Mouse (Mus musculus) gastrocnemius, adult 2 months (tissue): ENCODE results near the gene March8. TPM values are rescaled to one million over a fixed set of nuclear protein-coding genes. Genes with fewer than 3 reads are reported as not detected.

Source experiments
- DNase-seq: peaks from one replicate; pipeline ENCODE4 v3.0.0; 2022
- H3K27ac ChIP-seq: fragments of 200-600 bp; 2 replicates; pipeline ENCODE4 v1.8.1; 2022; ENCODE audit warnings: mild to moderate bottlenecking
- H3K4me3 ChIP-seq: fragments of 200-600 bp; 2 replicates; pipeline ENCODE4 v1.8.1; 2022; ENCODE audit warnings: mild to moderate bottlenecking, moderate library complexity
- CTCF ChIP-seq: fragments of 200-600 bp; IDR thresholded peaks from 2 replicates; pipeline ENCODE4 v1.8.1; 2022; ENCODE audit warnings: antibody characterized with exemption, mild to moderate bottlenecking, moderate library complexity
- intact Hi-C: fragments of 180-260 bp; cut with DNase I; formaldehyde crosslinking; loops from one replicate; pipeline ENCODE4 v1.15.1; 2025
- total RNA-seq, 2 experiments: library from RNA; stranded (reverse); gene quantifications; 2 replicates each; pipeline ENCODE4 v1.2.3; 2021

Gene March8
- total RNA-seq, 2 experiments from 2014 or later, result 26.8 to 31.1 TPM

DNA sequence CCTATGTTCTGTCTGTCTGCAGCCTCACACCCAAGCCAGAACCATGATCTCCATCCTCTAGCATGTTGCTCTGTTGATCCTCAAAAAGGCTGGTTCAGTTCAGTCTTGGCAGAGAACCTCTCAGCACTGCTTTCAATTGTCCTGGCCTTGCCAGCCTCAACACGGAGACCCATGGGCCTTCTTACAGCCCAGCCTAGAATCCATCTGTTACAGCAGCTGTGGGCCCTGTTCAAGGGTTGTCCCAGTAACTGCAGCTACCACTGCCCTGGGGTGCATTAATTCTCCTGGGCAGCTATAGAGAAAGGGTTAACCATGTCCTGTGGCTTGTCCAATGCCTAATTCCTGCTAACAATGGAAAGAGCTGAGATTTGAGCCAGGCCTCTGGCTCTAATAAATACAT is 80.7 kb downstream of the March8 start:
- no peak for DNase-seq
- intact Hi-C loops, result no loop called here
- Histone ChIP-seq H3K4me3 (no peak overlapping the region), H3K27ac (no peak overlapping the region)
- no peak for TF ChIP-seq CTCF

GRCm38 (mm10) chr6:116419699-116420098 is 81.9 kb downstream of the March8 start:
- intact Hi-C loops, result loop anchor here (5.0 kb wide), 1 partner anchor 157 kb away; the partner anchor contains the start of gene Zfand4
- DNase-seq, result no peak
- Histone ChIP-seq H3K27ac (no peak overlapping the region), H3K4me3 (no peak overlapping the region)
- TF ChIP-seq CTCF, result no peak

DNA sequence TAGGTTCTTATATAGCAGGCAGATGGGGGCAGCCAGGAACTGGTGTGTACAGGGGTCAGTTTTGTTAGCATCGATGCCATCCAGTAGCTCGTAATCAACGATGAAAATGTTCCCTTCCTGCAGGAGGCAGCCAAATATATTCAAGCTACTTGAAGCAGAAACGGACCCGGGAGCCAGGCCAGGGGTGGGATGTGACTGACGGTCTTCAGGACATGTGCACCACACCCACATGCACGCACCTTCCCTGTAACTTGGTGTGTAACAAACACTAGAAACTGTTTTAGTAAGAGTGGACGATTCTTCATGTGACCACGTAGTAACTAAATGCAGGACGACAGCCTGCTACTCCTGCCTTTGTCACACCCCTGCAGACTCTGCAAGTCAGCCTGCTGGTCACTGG is 82.4 kb downstream of the March8 start:
- Histone ChIP-seq H3K4me3 (no peak overlapping the region), H3K27ac (no peak overlapping the region)
- DNase-seq, result no peak
- intact Hi-C loops, result loop anchor here (5.0 kb wide), 1 partner anchor 158 kb away; the partner anchor contains the start of gene Zfand4
- no peak for TF ChIP-seq CTCF

DNA sequence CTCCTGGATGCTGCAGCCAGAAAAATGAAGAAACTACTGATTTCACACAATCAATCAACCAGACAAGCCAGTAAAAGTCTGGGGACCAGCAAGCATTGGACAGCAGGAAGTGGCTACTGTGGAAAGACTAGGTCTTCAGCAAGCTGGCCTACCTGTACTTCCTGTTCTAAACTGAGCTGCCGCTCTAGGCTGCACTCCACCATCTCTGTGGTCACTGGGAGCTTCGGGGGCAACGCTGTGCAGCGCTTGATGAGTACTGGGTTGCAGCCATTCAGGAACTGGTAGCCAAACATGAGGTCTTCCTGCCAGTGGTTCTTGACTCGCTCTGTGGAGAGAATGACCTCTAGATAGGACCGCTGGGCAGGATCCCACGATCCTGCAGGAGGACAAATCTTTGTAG is 85.2 kb downstream of the March8 start:
- H3K4me3 ChIP-seq, result no peak overlapping the region
- intact Hi-C loops, result loop anchor here (5.0 kb wide), 1 partner anchor 161 kb away; the partner anchor contains the start of gene Zfand4
- no peak for TF ChIP-seq CTCF
- DNase-seq, result no peak
- H3K27ac ChIP-seq, result no peak overlapping the region

DNA sequence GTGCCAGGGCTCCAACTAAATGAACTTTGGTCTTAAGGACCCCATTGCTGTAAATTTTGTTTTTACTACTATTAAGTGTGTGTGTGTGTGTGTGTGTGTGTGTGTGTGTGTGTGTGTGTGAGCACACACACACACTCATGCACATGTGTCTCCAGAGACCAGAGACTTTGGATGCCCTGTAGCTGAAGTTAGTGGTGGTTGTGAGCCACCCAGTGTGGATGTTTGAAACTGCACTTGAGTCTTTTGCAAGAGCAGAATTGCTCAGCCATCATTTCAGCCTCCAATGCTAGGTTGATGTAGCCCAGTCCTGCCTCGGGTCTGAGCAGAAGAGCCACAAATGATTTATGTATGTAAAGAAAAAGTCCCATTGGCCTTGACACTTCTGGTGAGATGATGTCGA is 85.8 kb downstream of the March8 start:
- TF ChIP-seq CTCF, result peak; percentile 53
- Histone ChIP-seq H3K27ac (no peak overlapping the region), H3K4me3 (no peak overlapping the region)
- DNase-seq, result no peak
- intact Hi-C loops, result loop anchor here (5.0 kb wide), 1 partner anchor 161 kb away; the partner anchor contains the start of gene Zfand4

DNA sequence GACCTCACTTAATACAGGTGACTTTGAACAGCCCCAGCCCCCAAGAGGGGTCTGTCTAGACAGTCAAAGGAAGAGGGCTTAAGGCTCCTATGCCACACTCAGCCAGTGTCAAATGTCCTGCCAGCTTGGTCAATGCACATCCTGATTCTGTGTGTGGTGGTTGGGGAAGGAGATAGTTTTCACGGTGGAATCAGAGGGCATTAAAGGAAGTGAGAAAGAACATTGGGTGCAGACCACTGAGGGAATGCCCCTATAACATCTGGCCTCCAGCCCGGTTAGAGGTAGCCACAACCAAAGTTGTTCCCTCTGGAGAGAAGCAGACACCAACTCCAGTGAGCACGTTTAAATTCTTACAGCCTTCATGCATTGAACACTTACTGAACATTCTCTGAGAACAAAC is 89.7 kb downstream of the March8 start:
- Histone ChIP-seq H3K4me3 (no peak overlapping the region), H3K27ac (no peak overlapping the region)
- no peak for TF ChIP-seq CTCF
- intact Hi-C loops, result no loop called here
- DNase-seq, result no peak

DNA sequence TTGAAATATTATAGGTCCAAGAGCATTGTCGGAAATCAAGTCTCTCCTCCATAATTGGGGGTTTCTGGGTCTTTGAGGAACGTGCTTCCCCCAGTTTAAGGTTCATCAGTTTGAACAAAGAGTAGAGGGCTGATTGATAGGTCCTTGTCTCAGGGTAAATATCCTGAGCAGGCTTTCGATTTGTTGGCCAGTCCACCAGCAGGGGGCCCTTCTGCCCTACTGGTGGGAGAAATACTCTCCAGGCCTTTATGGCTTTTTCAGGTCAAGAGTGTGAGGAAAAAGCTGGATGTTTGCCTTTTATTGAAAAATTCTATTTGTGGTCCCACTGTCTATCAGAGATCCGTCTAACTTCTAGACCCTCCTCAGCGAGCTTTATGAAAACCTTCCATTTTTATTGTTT is 90.5 kb downstream of the March8 start:
- H3K27ac ChIP-seq, result no peak overlapping the region
- no peak for DNase-seq
- TF ChIP-seq CTCF, result peak; percentile 26; the same call in 1 of the 2 replicates
- no peak overlapping the region for H3K4me3 ChIP-seq
- intact Hi-C loops, result no loop called here

DNA sequence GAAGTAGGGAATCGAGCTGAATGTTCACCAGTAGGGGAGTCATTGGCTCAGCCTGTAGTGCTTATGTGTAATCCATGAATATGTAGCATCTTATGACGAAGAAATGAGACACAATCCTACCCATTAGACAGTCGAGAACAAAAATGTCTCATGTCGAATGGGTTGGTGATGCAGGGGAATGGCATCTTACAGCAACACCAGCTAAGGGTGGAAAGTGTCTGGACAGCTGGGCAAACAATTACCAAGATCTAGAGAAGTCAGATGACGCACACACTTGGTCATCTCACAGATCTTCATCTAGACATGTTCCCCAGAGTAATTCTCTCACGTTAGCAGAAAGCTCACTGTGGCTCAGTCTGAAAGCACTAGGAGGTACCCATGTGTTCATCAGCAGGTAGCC is 101.0 kb downstream of the March8 start:
- DNase-seq, result no peak
- Histone ChIP-seq H3K4me3 (no peak overlapping the region), H3K27ac (no peak overlapping the region)
- no peak for TF ChIP-seq CTCF
- intact Hi-C loops, result no loop called here

- intact Hi-C loops, result no loop called here
- no peak for DNase-seq
- TF ChIP-seq CTCF, result no peak
Measured at GRCm38 (mm10) chr6:116439531-116439930, 101.7 kb downstream of the March8 start.

DNA sequence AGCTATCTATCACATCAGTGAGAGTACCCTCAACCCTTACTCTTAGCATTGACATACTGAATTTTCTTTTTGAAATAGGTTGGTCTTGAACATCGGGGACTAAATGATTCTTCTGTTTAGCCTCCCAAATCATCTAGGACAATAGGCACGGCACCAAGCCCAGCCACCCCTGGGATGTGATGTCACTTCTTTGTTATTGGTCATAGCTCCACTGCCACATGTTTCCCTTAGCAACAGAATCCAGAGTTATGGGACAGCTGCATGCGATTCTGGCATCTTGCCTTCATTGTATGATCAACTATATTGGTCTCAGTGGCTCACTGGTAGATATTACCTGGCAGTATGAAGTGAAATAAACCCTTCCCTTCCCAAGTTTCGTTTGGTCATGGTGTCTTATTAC is 102.6 kb downstream of the March8 start:
- no peak for DNase-seq
- Histone ChIP-seq H3K27ac (no peak overlapping the region), H3K4me3 (no peak overlapping the region)
- intact Hi-C loops, result no loop called here
- TF ChIP-seq CTCF, result no peak

More at GRCm38 (mm10) chr6:116439531-116439930, 101.7 kb downstream of the March8 start:
- H3K27ac ChIP-seq, result no peak overlapping the region
- no peak overlapping the region for H3K4me3 ChIP-seq

DNA sequence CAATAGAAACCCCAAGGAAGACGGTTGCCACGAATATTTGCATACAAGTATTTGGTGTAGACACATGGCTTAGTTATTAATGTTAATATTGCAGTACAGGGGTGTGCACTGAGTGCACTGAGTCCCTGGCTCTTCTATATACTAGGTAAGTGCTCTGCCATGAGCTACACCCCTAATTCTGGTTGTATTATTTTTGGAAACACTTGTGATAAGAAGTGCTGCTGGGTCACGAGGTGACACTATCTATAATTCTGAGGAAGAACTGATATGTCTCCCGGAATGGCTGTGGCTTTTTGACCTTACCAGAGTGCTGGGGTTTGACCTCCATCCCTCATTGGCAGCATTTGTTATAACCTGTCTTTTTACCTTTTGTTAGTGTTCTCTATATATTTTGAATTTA is 103.0 kb downstream of the March8 start:
- DNase-seq, result no peak
- no peak overlapping the region for H3K27ac ChIP-seq
- no peak for TF ChIP-seq CTCF
- intact Hi-C loops, result no loop called here
- H3K4me3 ChIP-seq, result no peak overlapping the region

- no peak for TF ChIP-seq CTCF
- no peak overlapping the region for H3K27ac ChIP-seq
Measured at GRCm38 (mm10) chr6:116455781-116456180, 118.0 kb downstream of the March8 start.

GRCm38 (mm10) chr6:116456482-116456881 is 118.7 kb downstream of the March8 start:
- intact Hi-C loops, result no loop called here
- Histone ChIP-seq H3K27ac (no peak overlapping the region), H3K4me3 (no peak overlapping the region)
- DNase-seq, result no peak
- TF ChIP-seq CTCF, result peak; percentile 2; the same call in 1 of the 2 replicates

More at GRCm38 (mm10) chr6:116455781-116456180, 118.0 kb downstream of the March8 start:
- peak; percentile 37 for DNase-seq
- intact Hi-C loops, result no loop called here
- H3K4me3 ChIP-seq, result no peak overlapping the region

- no peak overlapping the region for H3K27ac ChIP-seq
- TF ChIP-seq CTCF, result no peak
- DNase-seq, result no peak
- intact Hi-C loops, result no loop called here
- H3K4me3 ChIP-seq, result no peak overlapping the region
Measured at GRCm38 (mm10) chr6:116458728-116459127, 120.9 kb downstream of the March8 start.

Other genes starting within 250 kb of the March8 start
- gene Tmcc1, start 144.5 kb upstream of the March8 start, total RNA-seq, result 10 to 100 TPM; 45.9 to 59.9 TPM
- gene Washc2, start 130.0 kb upstream of the March8 start, total RNA-seq, result 10 to 100 TPM; 23.6 to 27.7 TPM
- gene Zfand4, start 73.8 kb upstream of the March8 start, total RNA-seq, result under 1 TPM; 0.59 to 0.64 TPM
- gene Alox5, start 123.2 kb downstream of the March8 start, total RNA-seq, result 1 to 10 TPM in 1 of 2 experiments, under 1 TPM in 1; 0.82 to 1.0 TPM
- gene Olfr211, start 151.1 kb downstream of the March8 start, total RNA-seq, result not detected
- gene Olfr212, start 168.5 kb downstream of the March8 start, total RNA-seq, result under 1 TPM in 1 of 2 experiments, not detected in 1; 0.08 TPM
- gene Olfr213, start 200.4 kb downstream of the March8 start, total RNA-seq, result not detected
- gene Gm5580, start 213.1 kb downstream of the March8 start, total RNA-seq, result under 1 TPM; 0.64 to 0.71 TPM
- not detected for gene Olfr214, start 216.2 kb downstream of the March8 start, total RNA-seq
- not detected for gene Olfr215, start 246.2 kb downstream of the March8 start, total RNA-seq